Mouse (Mus musculus) kidney, embryonic 14.5 days (tissue): ENCODE data around the gene Ankrd36. TPM values are rescaled to one million over a fixed set of nuclear protein-coding genes. Genes with fewer than 3 reads are reported as not detected.

Experiments used
- ATAC-seq: fragments of 200-750 bp; cut with Nextera tagmentation; 2 replicates; pipeline ENCODE4 v1.8.0; 2017; ENCODE audit warnings: moderate number of reproducible peaks, mild to moderate bottlenecking, moderate TSS enrichment, moderate library complexity; ENCODE audit not compliant: low FRiP score, low TSS enrichment
- H3K27ac ChIP-seq: fragments of 300-500 bp; sonication (generic); 2 replicates; pipeline ENCODE4 v1.5.1; 2014; ENCODE audit warnings: low read depth, mild to moderate bottlenecking, low read length, moderate library complexity, mixed read lengths
- H3K27me3 ChIP-seq: fragments of 300-500 bp; sonication (generic); 2 replicates; pipeline ENCODE4 v1.6.1; 2014; ENCODE audit warnings: mild to moderate bottlenecking, low read length; ENCODE audit not compliant: control insufficient read depth, insufficient read depth
- H3K36me3 ChIP-seq: fragments of 300-500 bp; sonication (generic); 2 replicates; pipeline ENCODE4 v1.6.1; 2014; ENCODE audit warnings: low read length, mixed read lengths; ENCODE audit not compliant: control insufficient read depth, insufficient read depth
- H3K4me1 ChIP-seq: fragments of 300-500 bp; sonication (generic); 2 replicates; pipeline ENCODE4 v1.6.1; 2014; ENCODE audit warnings: low read length, mixed read lengths; ENCODE audit not compliant: control insufficient read depth, insufficient read depth
- H3K4me2 ChIP-seq: fragments of 300-500 bp; sonication (generic); replicated peaks from 2 replicates; pipeline ENCODE4 v1.6.1; 2014; ENCODE audit warnings: low read depth, mild to moderate bottlenecking, low read length
- H3K4me3 ChIP-seq: fragments of 300-500 bp; sonication (generic); 2 replicates; pipeline ENCODE4 v1.5.1; 2014; ENCODE audit warnings: mild to moderate bottlenecking, low read length
- H3K9ac ChIP-seq: fragments of 300-500 bp; sonication (generic); 2 replicates; pipeline ENCODE4 v1.6.1; 2014; ENCODE audit warnings: low read depth, mild to moderate bottlenecking, low read length, moderate library complexity
- H3K9me3 ChIP-seq: fragments of 300-500 bp; sonication (generic); 2 replicates; pipeline ENCODE4 v1.6.1; 2016; ENCODE audit warnings: low read length; ENCODE audit not compliant: control insufficient read depth
- WGBS: fragments of 180-500 bp; shearing (Covaris S2); extraction: QIAGEN DNeasy Blood & Tissue Kit; methylation state at CpG from one replicate; pipeline ENCODE4 v1.1.7; 2014; 5-methylcytosine and 5-hydroxymethylcytosine counted together
- polyA plus RNA-seq: library from polyadenylated mRNA; unstranded; fragments of >200 nt; fragmentation: Nextera tagmentation; extraction: Ambion mirVana; gene quantifications from 2 replicates; pipeline ENCODE4 v1.2.1, GENCODE M21; 2014

Gene Ankrd36
- polyA plus RNA-seq, 1 experiment from 2014 or later, result not detected

GRCm38 (mm10) chr11:5682541-5682940 lies 113.1 kb downstream of the Ankrd36 start:
- Histone ChIP-seq H3K27me3 (no peaks in the 10 kb centered on the region), H3K9me3 (no peaks in the 10 kb centered on the region), H3K4me3 (no peak overlapping the region), H3K36me3 (no peaks in the 10 kb centered on the region), H3K9ac (no peak overlapping the region), H3K4me1 (no peaks in the 10 kb centered on the region), H3K4me2 (no peak overlapping the region), H3K27ac (no peak overlapping the region)
- 67% methylated on average over 6 of the region's 6 CpGs for WGBS
- ATAC-seq, result no peak

- H3K27me3 ChIP-seq, result no peaks in the 10 kb centered on the region
- 36% methylated on average over 7 of the region's 7 CpGs for WGBS
- H3K9me3 ChIP-seq, result no peaks in the 10 kb centered on the region
- H3K9ac ChIP-seq, result no peak overlapping the region
- H3K4me2 ChIP-seq, result no peak overlapping the region
- H3K4me3 ChIP-seq, result no peak overlapping the region
- no peak for ATAC-seq
- no peaks in the 10 kb centered on the region for H3K36me3 ChIP-seq
- H3K27ac ChIP-seq, result no peak overlapping the region
- H3K4me1 ChIP-seq, result no peaks in the 10 kb centered on the region
These were observed 114.8 kb downstream of the Ankrd36 start for GRCm38 (mm10) chr11:5684283-5684682.

GRCm38 (mm10) chr11:5691775-5692174 lies 122.3 kb downstream of the Ankrd36 start:
- H3K36me3 ChIP-seq, result no peaks in the 10 kb centered on the region
- H3K9me3 ChIP-seq, result peaks cover 2% of the 10 kb centered on the region; the same call in 1 of the 2 replicates
- no peak overlapping the region for H3K4me2 ChIP-seq
- no peaks in the 10 kb centered on the region for H3K4me1 ChIP-seq
- H3K27me3 ChIP-seq, result no peaks in the 10 kb centered on the region
- 34% methylated on average over 7 of the region's 7 CpGs for WGBS
- no peak overlapping the region for H3K27ac ChIP-seq
- H3K4me3 ChIP-seq, result no peak overlapping the region
- ATAC-seq, result no peak
- H3K9ac ChIP-seq, result no peak overlapping the region

- WGBS, result 86% methylated on average over 7 of the region's 7 CpGs
- H3K27ac ChIP-seq, result no peak overlapping the region
- ATAC-seq, result no peak
- H3K27me3 ChIP-seq, result no peaks in the 10 kb centered on the region
- no peak overlapping the region for H3K4me2 ChIP-seq
- H3K4me1 ChIP-seq, result peaks cover 1% of the 10 kb centered on the region; the same call in 1 of the 2 replicates
- peaks cover 19% of the 10 kb centered on the region for H3K36me3 ChIP-seq
- H3K9ac ChIP-seq, result no peak overlapping the region
- H3K4me3 ChIP-seq, result no peak overlapping the region
- H3K9me3 ChIP-seq, result no peaks in the 10 kb centered on the region
These were observed 131.3 kb downstream of the Ankrd36 start for GRCm38 (mm10) chr11:5700808-5701207.

GRCm38 (mm10) chr11:5701300-5701699 lies 131.8 kb downstream of the Ankrd36 start:
- Histone ChIP-seq H3K4me3 (no peak overlapping the region), H3K27ac (no peak overlapping the region), H3K9ac (no peak overlapping the region), H3K27me3 (no peaks in the 10 kb centered on the region), H3K4me2 (no peak overlapping the region), H3K4me1 (peaks cover 5% of the 10 kb centered on the region; the same call in 1 of the 2 replicates), H3K36me3 (peaks cover 19% of the 10 kb centered on the region), H3K9me3 (no peaks in the 10 kb centered on the region)
- no peak for ATAC-seq
- WGBS, result 80% methylated on average over 2 of the region's 2 CpGs

GRCm38 (mm10) chr11:5701821-5702220 lies 132.3 kb downstream of the Ankrd36 start:
- no peak overlapping the region for H3K9ac ChIP-seq
- 95% methylated on average over 1 of the region's 1 CpGs for WGBS
- H3K9me3 ChIP-seq, result no peaks in the 10 kb centered on the region
- no peak overlapping the region for H3K4me3 ChIP-seq
- peaks cover 8% of the 10 kb centered on the region; the same call in 1 of the 2 replicates for H3K4me1 ChIP-seq
- no peak for ATAC-seq
- H3K27ac ChIP-seq, result no peak overlapping the region
- H3K36me3 ChIP-seq, result peaks cover 19% of the 10 kb centered on the region
- H3K4me2 ChIP-seq, result no peak overlapping the region
- no peaks in the 10 kb centered on the region for H3K27me3 ChIP-seq

- Histone ChIP-seq H3K4me3 (no peak overlapping the region), H3K9ac (no peak overlapping the region), H3K27me3 (no peaks in the 10 kb centered on the region), H3K4me2 (no peak overlapping the region), H3K9me3 (no peaks in the 10 kb centered on the region), H3K36me3 (peaks cover 19% of the 10 kb centered on the region), H3K4me1 (peaks cover 8% of the 10 kb centered on the region; the same call in 1 of the 2 replicates), H3K27ac (no peak overlapping the region)
- ATAC-seq, result no peak
- 83% methylated on average over 5 of the region's 5 CpGs for WGBS
These were observed 132.9 kb downstream of the Ankrd36 start for GRCm38 (mm10) chr11:5702271-5702956.

GRCm38 (mm10) chr11:5702957-5703332 lies 133.5 kb downstream of the Ankrd36 start:
- 92% methylated on average over 6 of the region's 6 CpGs for WGBS

GRCm38 (mm10) chr11:5703341-5703740 lies 133.9 kb downstream of the Ankrd36 start:
- H3K4me2 ChIP-seq, result no peak overlapping the region
- H3K36me3 ChIP-seq, result peaks cover 19% of the 10 kb centered on the region
- H3K27me3 ChIP-seq, result no peaks in the 10 kb centered on the region
- peaks cover 8% of the 10 kb centered on the region; the same call in 1 of the 2 replicates for H3K4me1 ChIP-seq
- H3K4me3 ChIP-seq, result no peak overlapping the region
- no peak overlapping the region for H3K9ac ChIP-seq
- no peak for ATAC-seq
- 98% methylated on average over 1 of the region's 1 CpGs for WGBS
- H3K9me3 ChIP-seq, result no peaks in the 10 kb centered on the region
- no peak overlapping the region for H3K27ac ChIP-seq

More at GRCm38 (mm10) chr11:5702957-5703332, 133.5 kb downstream of the Ankrd36 start:
- H3K9me3 ChIP-seq, result no peaks in the 10 kb centered on the region
- peaks cover 8% of the 10 kb centered on the region; the same call in 1 of the 2 replicates for H3K4me1 ChIP-seq
- H3K27ac ChIP-seq, result no peak overlapping the region
- H3K4me2 ChIP-seq, result no peak overlapping the region
- no peak for ATAC-seq
- H3K4me3 ChIP-seq, result no peak overlapping the region
- no peaks in the 10 kb centered on the region for H3K27me3 ChIP-seq
- no peak overlapping the region for H3K9ac ChIP-seq
- H3K36me3 ChIP-seq, result peaks cover 19% of the 10 kb centered on the region
